Mouse (Mus musculus) adrenal gland, adult 8-10 months (tissue): ENCODE measurements around the gene Rftn1. TPM values are rescaled to one million over a fixed set of nuclear protein-coding genes. Genes with fewer than 3 reads are reported as not detected.

Experiments
- DNase-seq: peaks from one replicate; pipeline ENCODE4 v3.0.0; 2022
- total RNA-seq, 4 experiments: library from RNA; stranded (reverse); gene quantifications; 2 replicates each; pipeline ENCODE4 v1.2.4; 2022

Rftn1 gene
- total RNA-seq, 4 experiments from 2014 or later, result 9.1 to 12.9 (median 11.4) TPM

- DNase-seq, result no peak
These were observed 100.7 kb downstream of the Rftn1 start for GRCm38 (mm10) chr17:50089725-50090124.

GRCm38 (mm10) chr17:50088054-50088453 lies 102.4 kb downstream of the Rftn1 start:
- DNase-seq, result no peak

- DNase-seq, result no peak
These were observed 103.6 kb downstream of the Rftn1 start for GRCm38 (mm10) chr17:50086887-50087286.

- DNase-seq, result no peak
These were observed 105.8 kb downstream of the Rftn1 start for GRCm38 (mm10) chr17:50084721-50085120.

- DNase-seq, result no peak
These were observed 106.5 kb downstream of the Rftn1 start for GRCm38 (mm10) chr17:50083937-50084336.

GRCm38 (mm10) chr17:50082947-50083346 lies 107.5 kb downstream of the Rftn1 start:
- DNase-seq, result no peak

GRCm38 (mm10) chr17:50081647-50082046 lies 108.8 kb downstream of the Rftn1 start:
- DNase-seq, result no peak

- DNase-seq, result no peak
These were observed 109.5 kb downstream of the Rftn1 start for GRCm38 (mm10) chr17:50080991-50081390.

- no peak for DNase-seq
These were observed 111.7 kb downstream of the Rftn1 start for GRCm38 (mm10) chr17:50078749-50079148.

GRCm38 (mm10) chr17:50072982-50073965 lies 117.2 kb downstream of the Rftn1 start:
- DNase-seq, result no peak

- no peak for DNase-seq
These were observed 118.9 kb downstream of the Rftn1 start for GRCm38 (mm10) chr17:50071602-50071988.

GRCm38 (mm10) chr17:50070822-50071601 lies 119.5 kb downstream of the Rftn1 start:
- DNase-seq, result no peak

- no peak for DNase-seq
These were observed 120.4 kb downstream of the Rftn1 start for GRCm38 (mm10) chr17:50069897-50070636.

GRCm38 (mm10) chr17:50069205-50069604 lies 121.3 kb downstream of the Rftn1 start:
- DNase-seq, result no peak

GRCm38 (mm10) chr17:50068681-50069138 lies 121.8 kb downstream of the Rftn1 start:
- DNase-seq, result no peak

- no peak for DNase-seq
These were observed 122.4 kb downstream of the Rftn1 start for GRCm38 (mm10) chr17:50067774-50068680.

GRCm38 (mm10) chr17:50066822-50067713 lies 123.4 kb downstream of the Rftn1 start:
- no peak for DNase-seq

GRCm38 (mm10) chr17:50063832-50064627 lies 126.4 kb downstream of the Rftn1 start:
- no peak for DNase-seq

GRCm38 (mm10) chr17:50062649-50063048 lies 127.8 kb downstream of the Rftn1 start:
- DNase-seq, result no peak
